Mouse (Mus musculus) myocyte (in vitro differentiated cells): ENCODE results near the gene Slmap.

Experiments
- E2F4 ChIP-seq: IDR thresholded peaks from one replicate; pipeline ENCODE4 v1.6.1; 2011; ENCODE audit warnings: mild to moderate bottlenecking, control low read depth, moderate library complexity; ENCODE audit not compliant: insufficient read depth
- MAX ChIP-seq: IDR thresholded peaks from one replicate; pipeline ENCODE4 v1.6.1; 2011; ENCODE audit warnings: low read depth, mild to moderate bottlenecking, control low read depth
- MYOD1 ChIP-seq, 3 experiments: IDR thresholded peaks; one replicate each; pipeline ENCODE4 v1.6.1; 2011; ENCODE audit warnings: control low read depth in 2 of 3, low read depth in 2 of 3, mild to moderate bottlenecking in 2 of 3, moderate library complexity in 1 of 3; ENCODE audit not compliant: insufficient read length in 2 of 3, control insufficient read depth in 1 of 3
- MYOG ChIP-seq, 3 experiments: IDR thresholded peaks; one replicate each; pipeline ENCODE4 v1.6.1; 2011; ENCODE audit warnings: control low read depth in 2 of 3, low read depth in 2 of 3, mild to moderate bottlenecking in 2 of 3; ENCODE audit not compliant: insufficient read length in 2 of 3, control insufficient read depth in 1 of 3, insufficient read depth in 1 of 3
- POLR2A ChIP-seq: IDR thresholded peaks from one replicate; pipeline ENCODE4 v1.6.1; 2011; ENCODE audit warnings: low read depth, mild to moderate bottlenecking, control low read depth, moderate library complexity; ENCODE audit not compliant: insufficient read length
- POLR2AphosphoS2 ChIP-seq: IDR thresholded peaks from one replicate; pipeline ENCODE4 v1.6.1; 2011; ENCODE audit warnings: low read depth, control low read depth; ENCODE audit not compliant: insufficient read length
- REST ChIP-seq: IDR thresholded peaks from one replicate; pipeline ENCODE4 v1.6.1; 2011; ENCODE audit warnings: mild to moderate bottlenecking, control low read depth, moderate library complexity; ENCODE audit not compliant: insufficient read depth, insufficient read length
- SRF ChIP-seq: IDR thresholded peaks from one replicate; pipeline ENCODE4 v1.6.1; 2011; ENCODE audit warnings: low read depth; ENCODE audit not compliant: control insufficient read depth, insufficient read length
- TCF12 ChIP-seq: IDR thresholded peaks from one replicate; pipeline ENCODE4 v1.6.1; 2011; ENCODE audit warnings: mild to moderate bottlenecking, control low read depth; ENCODE audit not compliant: poor library complexity, insufficient read depth, severe bottlenecking
- TCF3 ChIP-seq: IDR thresholded peaks from one replicate; pipeline ENCODE4 v1.6.1; 2011; ENCODE audit warnings: low read depth, control low read depth; ENCODE audit not compliant: insufficient read length
- USF1 ChIP-seq: IDR thresholded peaks from one replicate; pipeline ENCODE4 v1.6.1; 2011; ENCODE audit warnings: low read depth, mild to moderate bottlenecking, control low read depth, moderate library complexity

DNA sequence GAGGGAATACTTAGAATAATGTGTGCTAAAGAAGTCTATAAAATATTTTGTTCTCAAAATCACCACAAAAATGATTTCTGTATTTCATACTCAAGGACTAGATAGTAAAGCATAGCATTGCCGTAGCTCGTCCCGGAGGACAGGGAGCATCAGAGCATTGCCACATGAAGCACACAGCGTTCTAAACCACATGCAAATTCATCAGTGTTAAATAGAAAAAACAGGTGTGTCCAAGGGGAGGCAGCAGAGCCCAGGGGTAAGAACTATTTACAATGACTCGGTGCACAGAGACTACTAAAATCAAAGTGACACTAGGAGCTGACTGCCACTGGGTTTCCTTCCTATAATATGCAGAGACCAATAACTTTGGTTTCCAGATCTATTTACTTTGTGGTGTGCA lies 57.0 kb downstream of the Slmap start:
- TF ChIP-seq POLR2A (no peak), MYOG (IDR thresholded peaks at IDR 0.05; ENCODE audit: control insufficient read depth in 1 of 3, insufficient read depth in 1 of 3, insufficient read length in 2 of 3, low read depth in 2 of 3) (no peak), USF1 (no peak), E2F4 (no peak), REST (no peak), POLR2AphosphoS2 (no peak), MAX (no peak), MYOD1 (IDR thresholded peaks at IDR 0.05; ENCODE audit: control insufficient read depth in 1 of 3, insufficient read length in 2 of 3, low read depth in 2 of 3) (no peak), TCF3 (no peak), SRF (no peak), TCF12 (no peak)
